Mouse (Mus musculus) left cerebral cortex, postnatal 14 days (tissue): ENCODE results near the gene Tdp1. TPM values are rescaled to one million over a fixed set of nuclear protein-coding genes. Genes with fewer than 3 reads are reported as not detected.

Experiments
- DNase-seq, 2 experiments: peaks; one replicate each; pipeline ENCODE4 v3.0.0; 2021 to 2022; ENCODE audit warnings: low spot score in 2 of 2, mixed read lengths in 1 of 2
- intact Hi-C: fragments of 180-260 bp; cut with DNase I; formaldehyde crosslinking; loops from one replicate; pipeline ENCODE4 v1.15.1; 2025
- long read RNA-seq, 2 experiments: library from polyadenylated mRNA; stranded (forward); transcript quantifications; one replicate each; pipeline ENCODE4 v2.0.0; 2021
- total RNA-seq, 2 experiments: library from RNA; stranded (reverse); gene quantifications; 2 replicates each; pipeline ENCODE4 v1.2.3; 2021

Gene Tdp1
- 10 to 100 TPM; 26.5 to 30.0 TPM for total RNA-seq
- long read RNA-seq, experiment 1, transcript Tdp1-207 (16 exons, 2,036 nt) = major isoform, 21 of 33 reads
- long read RNA-seq, experiment 1, partial matches to known transcripts = 4 of 33 reads
- long read RNA-seq, experiment 1, other reads (novel, unspliced or antisense) = 6 of 33 reads
- long read RNA-seq, experiment 2, transcript Tdp1-207 (16 exons, 2,036 nt) = major isoform, 32 of 48 reads
- long read RNA-seq, experiment 2, partial matches to known transcripts = 5 of 48 reads
- long read RNA-seq, experiment 2, other reads (novel, unspliced or antisense) = 8 of 48 reads

GRCm38 (mm10) chr12:99884269-99885261 is at the start of gene Tdp1, which contains the start of gene Efcab11:
Tdp1 (plus strand) TSS chr12:99884517.
Efcab11 (minus strand) TSS chr12:99884439.
- intact Hi-C loops = no loop called here
- DNase-seq = peak; percentile 90 to 94

DNA sequence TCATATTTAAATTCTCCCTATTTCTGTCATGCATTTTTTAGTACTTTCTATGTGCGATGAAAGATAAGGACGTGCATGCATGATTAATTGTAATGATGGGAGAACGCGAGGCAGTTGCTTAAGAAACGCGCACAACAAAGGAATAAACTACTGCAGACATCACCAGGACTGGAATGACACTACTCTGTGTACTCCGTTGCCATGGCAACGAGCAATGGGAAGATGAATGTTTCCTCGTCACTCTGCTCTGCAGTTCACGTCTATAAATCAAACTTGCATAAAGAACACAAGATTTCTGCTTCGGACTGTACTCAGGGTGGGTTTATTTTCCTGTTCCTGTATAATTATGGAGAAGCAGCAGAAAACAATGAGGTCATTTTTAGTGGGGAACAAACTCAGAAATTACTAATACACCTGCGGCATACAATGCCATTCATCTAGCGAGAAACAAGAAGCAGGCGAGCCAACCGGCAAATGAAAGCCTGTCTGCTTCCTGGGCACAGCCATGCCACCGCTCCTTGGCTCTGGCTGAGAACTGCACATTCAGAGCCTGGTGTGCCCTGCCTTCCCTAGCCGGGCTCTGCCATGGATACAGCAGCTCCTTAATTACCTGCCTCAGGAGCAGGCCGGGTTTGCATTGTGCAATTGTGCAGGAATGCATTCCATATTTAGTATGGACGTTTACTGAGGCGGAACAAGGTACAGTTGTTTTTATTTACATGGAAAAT is 47.7 kb upstream of the Tdp1 start:
- DNase-seq = peak; percentile 75 to 84
- intact Hi-C loops = loop anchor here (10.0 kb wide), 1 partner anchor 272 kb away; the partner anchor contains the start of gene Foxn3

- intact Hi-C loops = loop anchor here (10.0 kb wide), 1 partner anchor 273 kb away; the partner anchor contains the start of gene Foxn3
- no peak for DNase-seq
These were observed 46.8 kb upstream of the Tdp1 start for GRCm38 (mm10) chr12:99837528-99837927.

DNA sequence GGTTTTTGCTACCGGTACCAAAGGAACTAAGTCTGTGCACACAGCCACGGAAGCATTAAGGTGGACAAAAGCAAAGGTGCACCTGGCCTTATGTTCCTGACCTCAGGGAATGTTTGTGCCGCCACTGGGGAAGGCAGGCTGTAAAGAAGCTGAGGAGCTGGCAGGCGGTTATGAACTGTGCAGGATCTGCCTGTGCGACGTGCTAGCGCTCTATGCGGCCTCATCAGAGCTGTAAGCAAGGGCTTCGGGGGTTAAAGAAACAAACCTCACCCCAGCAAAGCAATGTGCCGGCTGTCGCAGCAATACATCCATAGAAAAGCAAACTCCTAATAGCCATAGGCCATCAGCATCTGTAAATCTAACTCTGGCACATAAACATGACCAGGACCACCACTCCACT is 46.2 kb upstream of the Tdp1 start:
- intact Hi-C loops = loop anchor here (10.0 kb wide), 1 partner anchor 273 kb away; the partner anchor contains the start of gene Foxn3
- no peak for DNase-seq

- DNase-seq = peak; percentile 41 to 75
- intact Hi-C loops = loop anchor here (10.0 kb wide), 1 partner anchor 274 kb away; the partner anchor contains the start of gene Foxn3
These were observed 45.6 kb upstream of the Tdp1 start for GRCm38 (mm10) chr12:99838703-99839102.

- intact Hi-C loops = no loop called here
- no peak for DNase-seq
These were observed 39.4 kb upstream of the Tdp1 start for GRCm38 (mm10) chr12:99844951-99845350.

DNA sequence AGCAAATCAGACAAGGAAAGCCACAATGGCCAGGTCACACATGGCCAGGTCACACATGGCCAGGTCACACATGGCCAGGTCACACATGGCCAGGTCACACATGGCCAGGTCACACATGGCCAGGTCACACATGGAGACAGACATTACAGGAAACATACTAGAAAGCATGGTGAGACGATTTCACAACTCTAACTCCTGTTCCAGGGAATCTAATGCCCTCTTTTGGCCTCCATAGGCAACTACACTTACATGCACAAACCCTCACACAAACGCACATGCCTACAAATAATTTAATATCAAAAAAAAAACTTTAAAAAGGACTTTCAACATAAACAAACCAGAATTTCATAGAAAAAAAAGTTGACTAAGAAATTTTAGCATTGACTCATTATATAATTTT is 34.3 kb upstream of the Tdp1 start:
- intact Hi-C loops = no loop called here
- no peak for DNase-seq

GRCm38 (mm10) chr12:99853323-99854258 is 30.7 kb upstream of the Tdp1 start:
- DNase-seq = no peak
- intact Hi-C loops = no loop called here

GRCm38 (mm10) chr12:99856011-99856410 is 28.3 kb upstream of the Tdp1 start:
- no peak for DNase-seq
- intact Hi-C loops = no loop called here

GRCm38 (mm10) chr12:99858664-99859063 is 25.7 kb upstream of the Tdp1 start:
- no peak for DNase-seq
- intact Hi-C loops = no loop called here

- DNase-seq = no peak
- intact Hi-C loops = loop anchor here (10.0 kb wide), 1 partner anchor 765 kb away; no protein-coding TSS in a partner anchor
These were observed 24.8 kb upstream of the Tdp1 start for GRCm38 (mm10) chr12:99859391-99860100.

GRCm38 (mm10) chr12:99860981-99861380 is 23.3 kb upstream of the Tdp1 start:
- DNase-seq = peak; percentile 24 to 54
- intact Hi-C loops = loop anchor here (10.0 kb wide), 1 partner anchor 766 kb away; no protein-coding TSS in a partner anchor

DNA sequence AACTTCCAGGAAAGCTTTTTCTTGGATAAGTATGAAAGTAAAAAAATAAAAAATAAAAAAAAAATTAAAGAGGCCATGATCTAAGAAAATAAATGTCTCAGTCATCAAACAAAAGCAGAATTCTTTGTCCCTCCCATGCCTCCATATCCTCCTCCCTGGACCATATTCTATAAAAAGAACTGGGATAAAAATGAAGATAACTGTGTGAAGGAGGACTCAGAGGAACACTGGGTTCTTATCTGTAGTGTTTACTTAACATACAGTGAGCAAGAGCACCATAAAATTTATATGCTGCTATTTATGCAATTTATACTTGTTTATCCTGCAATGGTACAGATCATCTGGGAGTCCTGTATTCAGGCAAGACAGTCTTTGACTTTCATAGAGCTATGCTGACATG is 19.7 kb upstream of the Tdp1 start:
- intact Hi-C loops = loop anchor here (10.0 kb wide), 1 partner anchor 770 kb away; no protein-coding TSS in a partner anchor
- DNase-seq = no peak

DNA sequence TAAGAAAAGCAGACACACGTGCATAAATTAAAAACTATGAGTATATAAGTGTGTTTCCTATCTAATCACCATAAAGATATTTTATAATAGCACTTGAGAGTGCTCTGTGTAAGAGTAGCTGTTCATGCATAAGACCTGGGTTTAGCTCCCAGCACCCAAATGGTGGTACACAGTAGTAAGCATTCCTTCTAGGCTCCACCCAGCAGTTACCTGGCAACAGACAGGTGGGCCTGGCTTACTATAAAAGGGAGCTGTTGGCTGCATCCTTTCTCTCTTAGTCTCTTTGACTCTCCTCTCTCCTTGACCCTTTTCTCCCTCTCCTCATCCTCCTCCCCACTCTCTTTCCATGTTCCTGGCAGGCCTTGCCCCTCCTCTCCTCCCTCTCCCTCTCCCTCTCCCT is 15.5 kb upstream of the Tdp1 start:
- DNase-seq = no peak
- intact Hi-C loops = loop anchor here (10.0 kb wide), 1 partner anchor 774 kb away; no protein-coding TSS in a partner anchor

DNA sequence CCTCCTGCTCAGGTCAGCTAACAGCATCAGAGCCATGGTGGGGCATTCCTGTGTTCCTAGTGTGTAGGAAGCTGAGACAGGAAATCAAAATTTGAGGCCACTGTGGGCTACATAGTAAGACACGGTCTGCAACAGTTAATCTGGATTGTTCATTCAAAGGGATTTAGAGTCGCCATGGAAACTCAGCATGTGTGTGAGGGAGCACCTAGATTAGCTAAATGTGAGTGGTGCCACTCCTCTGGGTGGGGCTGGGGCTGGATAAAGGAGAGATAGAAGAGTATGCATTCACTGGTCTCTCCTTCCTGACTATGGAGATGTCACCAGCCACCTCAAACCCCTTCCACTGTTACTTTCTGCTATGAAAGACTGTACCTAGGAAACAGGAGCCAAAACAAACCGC is 10.9 kb upstream of the Tdp1 start:
- intact Hi-C loops = no loop called here
- no peak for DNase-seq

DNA sequence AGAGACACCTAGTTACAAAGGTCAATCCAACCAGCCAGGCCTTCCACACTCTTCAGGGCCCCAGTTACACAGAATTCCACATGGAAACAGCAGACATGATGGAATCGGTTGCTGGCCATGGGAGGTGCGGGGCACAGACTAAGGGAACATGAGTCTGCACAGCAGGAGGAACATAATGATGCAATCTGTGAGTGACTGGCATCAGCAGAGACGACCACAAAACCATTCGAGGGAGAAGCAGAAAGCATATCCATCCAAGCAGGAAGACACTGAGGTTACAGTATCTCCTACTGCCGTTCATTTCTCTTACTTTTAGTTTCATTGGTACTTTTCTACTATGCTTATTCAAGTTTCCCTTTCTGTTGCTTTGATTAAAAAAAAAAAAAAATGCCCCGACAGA is 9.7 kb upstream of the Tdp1 start:
- intact Hi-C loops = no loop called here

GRCm38 (mm10) chr12:99883000-99883712 is 1.2 kb upstream of the Tdp1 start:
- intact Hi-C loops = no loop called here

More for the DNA sequence above, 9.7 kb upstream of the Tdp1 start:
- DNase-seq = no peak

More at GRCm38 (mm10) chr12:99883000-99883712, 1.2 kb upstream of the Tdp1 start:
- peak; percentile 90 to 93 for DNase-seq
